Mouse (Mus musculus): ENCODE measurements at regions not wholly inside any gene's neighbourhood (a gene's known extent, or its start where the extent isn't known, plus 50 kb on each side); places are given as distances from the start of the nearest gene placed in this dataset.

- DNase-seq (ENCODE audit: low read depth, low spot score): no peak
Observed at GRCm38 (mm10) chrX:103904038-103904696, 76.9 kb downstream of the Rlim start.

- peak; percentile 1 for DNase-seq (ENCODE audit: low read depth, low spot score)
Observed at GRCm38 (mm10) chrX:103879329-103879935, 57.6 kb upstream of the Slc16a2 start.

All from mesoderm, embryonic 11.5 days (tissue).